Comparison of ENCODE assay signal across 9 mouse cellular contexts in the genomic region with DNA sequence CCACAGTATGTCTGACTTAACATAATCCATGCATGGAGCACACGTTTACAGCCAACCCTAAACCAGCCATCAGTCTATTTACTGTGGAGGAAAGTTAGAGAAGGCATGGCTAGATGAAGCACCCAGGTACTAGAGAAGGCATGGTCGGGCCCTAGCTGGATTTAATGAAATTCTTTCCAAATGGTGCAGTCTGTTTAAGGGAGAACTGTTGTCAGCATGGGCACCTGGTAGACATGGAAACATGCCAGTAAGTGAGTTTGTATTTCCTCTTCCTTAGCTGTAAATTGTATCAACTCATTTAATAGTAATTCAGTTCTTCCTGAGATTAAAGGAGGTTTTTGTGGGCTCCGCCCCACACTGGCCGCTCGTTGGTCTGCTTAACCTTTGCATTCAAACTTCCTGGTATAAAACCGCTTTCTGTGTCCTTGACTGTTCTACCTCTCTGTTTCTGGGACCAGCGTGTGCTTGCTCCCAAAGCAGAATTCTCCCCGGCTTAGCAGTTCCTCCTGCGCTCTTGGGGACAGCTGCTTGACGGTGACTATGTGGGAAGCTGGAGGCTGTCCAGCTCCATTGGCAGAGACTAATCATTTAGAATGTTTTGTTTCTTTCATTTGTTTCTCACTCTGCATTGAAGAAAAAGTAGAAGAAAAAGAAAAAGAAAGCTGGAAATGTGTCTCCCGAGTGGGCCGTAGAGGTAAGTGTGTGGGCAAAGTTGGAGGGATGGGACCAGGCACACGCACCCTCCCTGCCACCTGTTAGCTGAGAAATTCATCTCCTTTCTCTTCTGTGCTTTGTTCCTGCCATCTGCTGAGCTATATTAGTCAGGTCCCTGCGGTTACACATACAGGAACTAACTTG.
A peak's percentile ranks its signal among the peaks of the same experiment; 100 is the strongest.
DNase-seq lines count a peak whose midpoint lies in the region; ATAC-seq and TF ChIP-seq lines count a peak whose summit lies in the region.
"Had no signal": no experiment of that assay in that cellular context is flagged by ENCODE, and none has a peak within 500 bp of the region (broad histone marks: within the 10 kb centered on the region; RNA-seq: fewer than 3 reads in every experiment).

No protein-coding gene starts in this region.

- DNase-seq in lung, postnatal 25 days (ENCODE audit: low spot score), result no peak
- DNase-seq in forebrain, postnatal 0 days, result peak; percentile 76
- DNase-seq in left cerebral cortex, adult 2 months (ENCODE audit: extremely low spot score in 1 of 2, low spot score in 2 of 2), result peak; percentile 68 to 81
- DNase-seq in right cerebral cortex, postnatal 36 days (ENCODE audit: low spot score in 2 of 2), result peak; percentile 75 to 77
- no peak for DNase-seq in embryo, embryonic 11 days
- DNase-seq in spleen, postnatal 4 days (ENCODE audit: low spot score in 2 of 2), result no peak

- no peak overlapping the region for H3K27ac ChIP-seq in lung, embryonic 15.5 days
- H3K27ac ChIP-seq in forebrain, postnatal 0 days (ENCODE audit: low read depth, low read length), result no peak overlapping the region; the same call in 1 of the 2 replicates
- H3K27ac ChIP-seq in left cerebral cortex, adult 2 months, result peak overlapping the region; percentile 6; the same call in 1 of the 2 replicates
- H3K27ac ChIP-seq in midbrain, embryonic 16.5 days (ENCODE audit: low read length), result no peak overlapping the region
- H3K27ac ChIP-seq: embryonic facial prominence, embryonic 15.5 days had no signal

- H3K9ac ChIP-seq in lung, embryonic 15.5 days, result no peak overlapping the region
- H3K9ac ChIP-seq in forebrain, postnatal 0 days, result no peak overlapping the region
- no peak overlapping the region for H3K9ac ChIP-seq in midbrain, embryonic 16.5 days (ENCODE audit: low read depth, low read length)
- H3K9ac ChIP-seq: embryonic facial prominence, embryonic 15.5 days had no signal

- H3K4me2 ChIP-seq in lung, embryonic 15.5 days, result peak overlapping the region; percentile 9; the same call in 1 of the 2 replicates
- no peak overlapping the region for H3K4me2 ChIP-seq in forebrain, postnatal 0 days (ENCODE audit: low read depth)
- no peak overlapping the region for H3K4me2 ChIP-seq in midbrain, embryonic 16.5 days (ENCODE audit: low read length)
- H3K4me2 ChIP-seq: embryonic facial prominence, embryonic 15.5 days had no signal

- TF ChIP-seq CTCF in forebrain, postnatal 0 days (IDR thresholded peaks at IDR 0.05; ENCODE audit: low read depth), result no peak
- no peak for TF ChIP-seq CTCF in left cerebral cortex, adult 2 months (IDR thresholded peaks at IDR 0.05)

- ATAC-seq in lung, embryonic 15.5 days (ENCODE audit: borderline replicate concordance, extremely low read depth, low FRiP score, low TSS enrichment), result peak; percentile 65; the same call in 1 of the 2 replicates
- ATAC-seq in forebrain, postnatal 0 days, result no peak
- ATAC-seq in midbrain, embryonic 16.5 days, result no peak

- no peaks in the 10 kb centered on the region for H3K9me3 ChIP-seq in lung, embryonic 15.5 days
- no peaks in the 10 kb centered on the region for H3K9me3 ChIP-seq in forebrain, postnatal 0 days (ENCODE audit: low read length)
- H3K9me3 ChIP-seq in midbrain, embryonic 16.5 days (replicated peaks; ENCODE audit: control insufficient read depth, low read length, poor library complexity, severe bottlenecking), result no peaks in the 10 kb centered on the region
- H3K9me3 ChIP-seq: embryonic facial prominence, embryonic 15.5 days had no signal

- intact Hi-C loops in left cerebral cortex, adult 2 months (cut with DNase I), result loop anchor here (1.0 to 10.0 kb wide), 4 partner anchors 107 to 407 kb away; no protein-coding TSS in a partner anchor

- H3K36me3 ChIP-seq in lung, embryonic 15.5 days, result no peaks in the 10 kb centered on the region
- H3K36me3 ChIP-seq in forebrain, postnatal 0 days (ENCODE audit: insufficient read depth), result no peaks in the 10 kb centered on the region
- H3K36me3 ChIP-seq in midbrain, embryonic 16.5 days (ENCODE audit: control insufficient read depth, insufficient read depth, low read length), result no peaks in the 10 kb centered on the region
- H3K36me3 ChIP-seq: embryonic facial prominence, embryonic 15.5 days had no signal

- H3K4me3 ChIP-seq in lung, embryonic 15.5 days, result no peak overlapping the region
- H3K4me3 ChIP-seq in forebrain, postnatal 0 days (ENCODE audit: low read depth, low read length), result no peak overlapping the region
- no peak overlapping the region for H3K4me3 ChIP-seq in left cerebral cortex, adult 2 months
- no peak overlapping the region for H3K4me3 ChIP-seq in midbrain, embryonic 16.5 days (ENCODE audit: low read depth, low read length)
- H3K4me3 ChIP-seq: embryonic facial prominence, embryonic 15.5 days had no signal

- H3K27me3 ChIP-seq in lung, embryonic 15.5 days, result no peaks in the 10 kb centered on the region
- H3K27me3 ChIP-seq in forebrain, postnatal 0 days (ENCODE audit: insufficient read depth, low read length), result no peaks in the 10 kb centered on the region
- no peaks in the 10 kb centered on the region for H3K27me3 ChIP-seq in midbrain, embryonic 16.5 days (ENCODE audit: control insufficient read depth, insufficient read depth, low read depth, low read length)
- H3K27me3 ChIP-seq: embryonic facial prominence, embryonic 15.5 days had no signal

- WGBS in lung, embryonic 15.5 days, result 52% methylated on average over 14 of the region's 14 CpGs
- WGBS in forebrain, postnatal 0 days, result 39% methylated on average over 14 of the region's 14 CpGs
- WGBS in midbrain, embryonic 16.5 days, result 79% methylated on average over 14 of the region's 14 CpGs

- H3K4me1 ChIP-seq in lung, embryonic 15.5 days, result peaks cover 11% of the 10 kb centered on the region; the same call in 1 of the 2 replicates
- 0 out of 2 replicates have a peak, but pooled peaks cover 5% of the 10 kb centered on the region for H3K4me1 ChIP-seq in forebrain, postnatal 0 days (ENCODE audit: insufficient read depth)
- no peaks in the 10 kb centered on the region for H3K4me1 ChIP-seq in midbrain, embryonic 16.5 days (ENCODE audit: control insufficient read depth, insufficient read depth, low read length)

Comparison
In these comparisons a context has a peak if more than half of its experiments do, and no peak if none do; other contexts are left out.
1. DNase-seq: peak in forebrain, postnatal 0 days (single experiment), left cerebral cortex, adult 2 months (2 of 2) and right cerebral cortex, postnatal 36 days (2 of 2); none in lung, postnatal 25 days (single experiment), embryo, embryonic 11 days (single experiment) and spleen, postnatal 4 days (0 of 2).